Mouse (Mus musculus) layer of hippocampus, adult 11-12 months (tissue): ENCODE measurements around the gene Klf12.
A peak's percentile ranks its signal among the peaks of the same experiment; 100 is the strongest.

Experiments
- DNase-seq: peaks from one replicate; pipeline ENCODE4 v3.0.0; 2022; ENCODE audit warnings: low spot score

Gene Klf12

DNA sequence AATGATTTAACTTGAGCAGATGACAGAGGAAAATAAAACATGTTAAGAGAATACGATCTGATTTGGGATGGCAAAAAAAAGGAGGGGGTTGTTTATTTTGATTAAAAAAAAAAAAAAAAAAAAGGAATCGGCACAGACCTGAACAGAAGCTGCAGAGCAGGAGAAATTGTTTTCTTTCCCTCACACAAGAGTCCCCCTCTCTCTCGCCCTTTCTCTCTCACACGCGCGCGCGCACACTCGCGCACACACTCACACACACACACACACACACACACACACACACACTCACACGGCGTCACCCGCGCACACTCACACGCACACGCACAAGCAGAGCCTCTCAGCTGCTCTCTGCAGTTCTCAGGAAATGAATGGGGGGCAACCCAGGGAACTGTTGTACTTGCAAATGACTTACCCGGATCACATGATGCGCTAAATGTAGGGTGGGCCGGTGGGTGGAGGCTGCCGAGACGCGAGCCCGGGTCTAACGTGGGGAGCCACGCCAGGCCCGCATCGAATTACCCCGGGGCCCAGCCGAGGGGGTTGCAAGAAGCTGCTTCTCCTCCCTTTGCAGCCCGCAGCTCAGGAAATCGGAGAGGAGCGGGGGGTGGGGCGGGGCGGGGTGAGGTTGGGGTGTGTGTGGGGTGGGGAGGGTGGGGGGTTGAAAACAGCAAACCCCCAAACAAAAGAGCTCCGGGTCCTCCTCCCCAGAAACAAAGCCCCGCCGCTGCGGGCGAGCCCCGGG lies at the start of gene Klf12:
TSS of gene Klf12 (minus strand) at position 561 of the 742 bp plus-strand sequence.
- DNase-seq: peak; percentile 82

DNA sequence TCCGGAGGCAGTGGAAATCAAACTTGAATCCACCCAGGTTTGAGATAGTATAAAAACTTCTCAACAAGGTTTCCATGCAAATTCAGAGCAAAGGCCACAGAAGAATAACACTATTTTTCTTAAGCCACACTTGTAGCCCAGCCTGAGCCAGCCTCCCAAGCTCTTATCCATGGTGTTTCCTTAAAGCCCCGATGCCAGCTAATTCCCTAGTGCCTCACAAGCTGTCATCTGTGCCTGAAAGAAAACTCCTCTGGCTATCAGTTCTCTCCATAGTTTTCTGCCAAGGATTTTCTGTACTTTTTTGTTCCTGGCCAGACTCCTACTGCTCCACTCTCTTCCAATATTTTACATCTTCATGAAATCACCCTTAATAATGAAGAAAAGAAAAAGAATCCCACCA lies 48.9 kb upstream of the Klf12 start:
- DNase-seq: no peak

- no peak for DNase-seq
These were observed 44.3 kb upstream of the Klf12 start for GRCm38 (mm10) chr14:100328602-100329276.

DNA sequence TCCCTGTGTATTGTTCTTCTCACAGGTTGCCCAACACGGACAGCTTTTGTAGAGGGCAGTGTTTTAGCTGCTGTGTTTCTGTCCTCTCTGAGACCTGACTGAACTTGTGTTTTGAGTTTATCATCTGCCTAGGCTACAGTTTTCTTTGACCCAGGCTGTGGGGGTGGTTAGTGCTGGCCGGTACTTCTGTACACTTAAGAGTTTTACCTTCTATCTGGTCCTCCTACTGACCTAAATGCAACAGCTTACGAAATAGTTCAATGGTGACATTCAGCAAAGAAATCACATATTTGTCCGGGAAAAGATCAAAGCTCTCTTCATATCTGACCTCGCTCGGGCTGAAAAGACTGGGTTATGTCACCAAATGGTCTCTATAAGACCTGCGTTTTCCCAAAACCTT lies 39.8 kb upstream of the Klf12 start:
- DNase-seq: no peak

DNA sequence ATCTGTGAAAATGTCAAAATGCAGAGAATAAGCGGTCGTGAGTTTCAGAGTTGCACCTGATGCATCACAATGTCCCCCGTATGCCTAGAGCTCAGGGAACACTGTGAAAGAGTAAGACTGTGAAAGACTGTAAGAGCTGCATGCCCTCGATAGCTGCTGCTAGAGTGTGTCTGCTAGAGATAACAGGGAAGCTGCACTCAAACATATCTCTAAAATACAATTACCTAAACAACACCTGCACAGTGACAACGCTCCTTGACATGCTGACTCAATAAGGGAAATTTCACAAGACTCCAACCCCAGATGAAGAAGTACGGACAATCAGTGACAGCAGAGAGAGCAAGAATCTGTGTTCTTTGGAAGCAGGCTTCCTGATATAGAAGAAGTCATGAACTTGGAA lies 37.5 kb upstream of the Klf12 start:
- no peak for DNase-seq

GRCm38 (mm10) chr14:100316780-100317179 lies 32.3 kb upstream of the Klf12 start:
- DNase-seq: no peak

DNA sequence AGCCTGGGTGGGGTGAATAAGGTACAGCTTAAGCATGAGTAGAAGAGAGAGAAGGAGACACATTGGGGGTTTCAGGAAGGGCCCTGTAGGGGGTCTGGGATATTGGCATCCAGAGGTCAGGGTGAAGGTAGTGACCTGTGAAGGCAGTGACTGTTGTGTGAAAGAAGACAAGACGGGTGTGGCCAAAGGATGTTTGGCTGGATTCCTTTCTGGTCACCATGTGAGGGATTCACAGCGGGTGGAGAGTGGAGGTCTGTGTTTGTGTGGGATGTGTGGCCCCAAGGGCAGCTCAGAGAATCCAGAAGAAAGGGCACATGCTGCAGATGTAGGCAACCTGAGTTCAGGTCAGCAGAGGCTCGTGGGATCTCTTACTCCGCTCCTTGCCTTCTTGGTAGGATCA lies 29.6 kb upstream of the Klf12 start:
- DNase-seq: no peak

DNA sequence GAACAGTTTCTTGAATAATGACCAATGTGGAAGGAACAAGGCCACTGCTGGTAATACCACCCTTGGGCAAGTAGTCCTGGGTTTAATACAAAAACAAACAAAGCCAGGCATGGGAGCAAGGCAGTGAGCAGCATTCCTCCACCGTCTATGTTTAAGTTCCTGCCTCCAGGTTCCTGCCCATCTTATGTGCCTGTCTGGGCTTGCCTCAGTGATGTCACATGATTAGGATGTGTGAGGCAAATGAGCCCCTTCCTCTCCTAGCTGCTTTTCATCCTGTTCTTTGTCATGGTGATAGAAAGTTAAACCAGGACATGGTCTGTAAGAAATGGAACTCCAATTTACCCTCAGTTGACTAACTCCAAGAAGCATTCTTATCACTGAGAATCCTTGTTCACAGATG lies 16.4 kb upstream of the Klf12 start:
- DNase-seq: no peak

GRCm38 (mm10) chr14:100298892-100299291 lies 14.4 kb upstream of the Klf12 start:
- DNase-seq: no peak

DNA sequence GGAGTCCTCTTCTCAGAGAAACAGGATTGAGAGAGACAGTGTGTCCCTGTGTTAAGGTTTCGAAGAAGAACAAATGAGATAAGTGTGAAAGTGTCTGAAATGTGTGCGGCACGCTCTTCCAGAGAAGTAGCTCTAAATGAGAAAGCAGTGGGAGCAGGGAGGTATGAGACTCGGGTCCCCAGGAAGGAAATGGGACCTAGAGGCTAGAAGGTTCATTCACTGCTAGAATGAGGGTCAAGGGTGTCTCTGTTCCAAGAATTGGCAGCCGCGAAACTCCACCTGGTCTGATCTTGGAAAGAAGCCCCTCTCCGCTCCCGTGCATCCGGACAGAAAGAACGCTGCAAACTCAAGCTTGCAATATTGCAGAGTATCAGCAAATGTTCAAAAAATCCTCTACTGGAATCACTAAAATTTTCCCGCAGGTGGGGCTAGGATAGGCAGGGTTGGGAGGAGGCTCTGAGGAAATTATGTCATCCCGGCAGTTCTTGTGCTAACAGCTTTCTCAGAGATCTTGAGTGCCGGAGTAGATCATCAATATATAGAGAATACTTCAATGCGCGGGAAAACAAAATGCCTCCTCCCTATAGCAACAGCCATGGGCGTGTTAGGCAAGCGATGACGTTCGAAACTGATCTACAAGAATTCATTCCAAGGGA lies 2.2 kb upstream of the Klf12 start:
- DNase-seq: peak; percentile 14

- peak; percentile 61 for DNase-seq
These were observed 1.4 kb upstream of the Klf12 start for GRCm38 (mm10) chr14:100285656-100286585.

DNA sequence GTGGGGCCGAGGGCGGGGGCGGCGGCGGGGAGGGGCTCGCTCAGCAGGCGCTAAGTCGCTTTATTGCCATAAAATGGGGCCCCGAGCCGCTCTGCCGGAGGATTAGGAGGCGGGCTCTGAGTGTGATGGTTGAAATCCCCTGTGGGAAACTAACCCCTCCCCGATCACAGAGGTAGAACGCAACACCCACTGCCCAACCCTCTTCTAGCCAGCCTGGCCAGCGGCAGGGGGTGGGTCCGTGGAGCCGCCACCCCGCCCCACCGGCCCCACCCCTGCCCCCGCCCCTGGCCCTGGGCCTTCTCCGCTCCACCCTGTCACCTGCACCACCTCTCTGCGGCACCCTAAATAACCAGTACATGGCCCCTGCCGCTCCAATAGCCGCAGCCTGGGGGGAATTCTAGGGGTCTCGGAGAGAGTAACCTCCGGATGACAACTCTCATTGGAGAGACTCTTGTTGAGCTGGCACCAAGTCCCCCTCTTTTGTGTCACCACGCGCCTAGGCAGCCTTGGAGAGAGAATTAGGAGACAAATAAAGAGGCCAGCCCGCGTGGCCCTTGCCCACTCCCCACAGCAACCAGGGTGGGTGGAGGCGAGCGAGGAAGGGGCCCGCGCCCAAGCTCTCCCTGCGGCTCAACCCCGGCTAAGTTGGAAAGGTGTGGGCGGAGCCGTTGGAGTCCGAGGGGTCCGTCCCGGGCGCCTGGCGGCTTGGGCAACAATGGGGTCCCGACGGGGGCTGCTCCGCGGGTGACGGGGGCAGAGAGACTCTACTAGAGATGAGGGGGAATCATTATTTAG lies 579 bp upstream of the Klf12 start:
- peak; percentile 67 for DNase-seq

GRCm38 (mm10) chr14:100283411-100284118 lies 914 bp downstream of the Klf12 start:
- peak; percentile 17 for DNase-seq

- no peak for DNase-seq
These were observed 1.8 kb downstream of the Klf12 start for GRCm38 (mm10) chr14:100282651-100283050.

DNA sequence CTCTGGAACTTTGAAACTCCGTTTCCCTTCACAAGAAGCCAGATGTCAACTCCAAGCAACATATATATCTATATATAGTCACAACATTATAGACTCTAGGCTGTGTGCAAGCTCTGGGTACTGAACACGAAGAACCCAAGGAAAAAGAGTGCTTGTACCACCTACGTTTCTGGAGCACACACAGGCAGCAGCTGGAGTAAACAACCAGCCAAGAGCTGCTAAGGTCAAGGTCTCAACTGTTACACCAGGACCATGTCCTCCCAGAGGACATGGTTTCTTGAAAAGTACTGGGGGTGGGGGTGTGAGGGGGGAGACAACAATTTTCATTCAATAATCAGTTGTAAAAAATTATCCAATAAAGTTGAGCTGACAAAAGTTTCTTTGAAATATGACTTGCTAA lies 2.7 kb downstream of the Klf12 start:
- DNase-seq: no peak

DNA sequence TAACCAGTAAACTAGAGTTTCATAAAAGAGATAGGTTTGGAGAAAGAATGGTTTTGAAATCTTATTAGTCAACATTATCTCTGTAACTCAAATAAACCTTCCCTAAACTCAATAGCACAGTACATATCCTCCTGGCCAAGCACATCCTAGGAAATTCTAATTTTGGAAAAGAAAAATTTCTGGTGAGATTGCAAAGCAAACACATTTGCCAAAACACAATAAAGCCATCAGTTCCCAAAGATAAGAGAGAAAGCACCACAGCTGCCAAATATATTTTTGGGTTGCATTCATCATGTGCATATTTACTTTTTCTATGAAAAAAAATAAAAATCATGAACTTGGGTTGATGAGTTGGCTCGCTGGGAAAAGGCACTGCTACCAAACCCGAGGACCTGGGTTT lies 10.3 kb downstream of the Klf12 start:
- DNase-seq: no peak

- no peak for DNase-seq
These were observed 23.9 kb downstream of the Klf12 start for GRCm38 (mm10) chr14:100260531-100260930.

DNA sequence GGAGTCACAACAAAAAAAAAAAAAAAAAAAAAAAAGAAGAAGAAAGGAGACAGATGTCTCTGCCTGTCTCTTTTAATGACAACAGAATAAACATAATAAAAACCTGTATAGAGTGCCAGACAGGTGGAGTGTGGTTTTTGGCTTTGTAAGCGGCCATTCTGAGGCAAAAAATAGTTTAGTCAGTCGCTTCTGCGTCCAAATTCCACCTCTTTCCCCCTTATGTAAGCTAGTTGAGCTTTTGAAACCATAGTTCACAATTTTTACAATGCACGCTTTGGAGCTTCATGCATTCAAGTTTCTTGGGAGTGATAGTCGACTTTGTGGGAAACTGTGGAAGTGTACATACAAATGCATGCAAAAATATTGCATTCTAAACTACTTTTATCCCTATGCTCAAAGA lies 41.4 kb downstream of the Klf12 start:
- DNase-seq: no peak

- no peak for DNase-seq
These were observed 44.6 kb downstream of the Klf12 start for GRCm38 (mm10) chr14:100239874-100240273.

- DNase-seq: no peak
These were observed 47.7 kb downstream of the Klf12 start for GRCm38 (mm10) chr14:100236757-100237156.

- DNase-seq: no peak
These were observed 48.7 kb downstream of the Klf12 start for GRCm38 (mm10) chr14:100235746-100236145.
